Mouse (Mus musculus) G1E (cell line): ENCODE measurements around the gene Tstd1.

Experiments used
- CTCF ChIP-seq: IDR thresholded peaks from 2 replicates; pipeline ENCODE4 v1.5.1; 2012; ENCODE audit warnings: low read depth, low read length, inconsistent platforms, mixed read lengths
- POLR2AphosphoS5 ChIP-seq: IDR thresholded peaks from 2 replicates; pipeline ENCODE4 v1.6.1; 2012; ENCODE audit warnings: low read depth, low read length, inconsistent platforms; ENCODE audit not compliant: insufficient replicate concordance

- no peak for TF ChIP-seq CTCF
- TF ChIP-seq POLR2AphosphoS5, result no peak
These were observed 43.0 kb upstream of the Tstd1 start for GRCm38 (mm10) chr1:171375646-171376097.
